Mouse (Mus musculus) heart, embryonic 14.5 days (tissue): ENCODE measurements around the gene Mfsd14a. TPM values are rescaled to one million over a fixed set of nuclear protein-coding genes. Genes with fewer than 3 reads are reported as not detected.

Experiments
- ATAC-seq: fragments of 200-750 bp; cut with Nextera tagmentation; 2 replicates; pipeline ENCODE4 v1.8.0; 2017; ENCODE audit warnings: low read depth, moderate TSS enrichment; ENCODE audit not compliant: insufficient number of reproducible peaks, insufficient read depth, low FRiP score
- H3K27ac ChIP-seq, 2 experiments: fragments of 200-500 bp in 1 of 2; fragments of 300-500 bp in 1 of 2; sonication (generic) in 1 of 2; replicated peaks in 1 of 2; 2 replicates each; pipeline ENCODE4 v1.5.1; 2012 to 2014; ENCODE audit warnings: low read depth in 2 of 2, low read length in 2 of 2, control low read depth in 1 of 2, mild to moderate bottlenecking in 1 of 2, mixed read lengths in 1 of 2; ENCODE audit not compliant: control insufficient read depth in 1 of 2, insufficient read depth in 1 of 2
- H3K27me3 ChIP-seq: fragments of 300-500 bp; sonication (generic); 2 replicates; pipeline ENCODE4 v1.6.1; 2014; ENCODE audit warnings: mild to moderate bottlenecking, low read length, control low read depth; ENCODE audit not compliant: control insufficient read depth, insufficient read depth
- H3K36me3 ChIP-seq: fragments of 300-500 bp; sonication (generic); 2 replicates; pipeline ENCODE4 v1.6.1; 2014; ENCODE audit warnings: mild to moderate bottlenecking, control low read depth, low read length, mixed read lengths; ENCODE audit not compliant: control insufficient read depth, insufficient read depth
- H3K4me1 ChIP-seq, 2 experiments: fragments of 200-500 bp in 1 of 2; fragments of 300-500 bp in 1 of 2; sonication (generic) in 1 of 2; 2 replicates each; pipeline ENCODE4 v1.6.1; 2012 to 2014; ENCODE audit warnings: low read length in 2 of 2, control low read depth in 1 of 2, mixed read lengths in 1 of 2; ENCODE audit not compliant: control insufficient read depth in 2 of 2, insufficient read depth in 2 of 2
- H3K4me2 ChIP-seq: fragments of 300-500 bp; sonication (generic); 2 replicates; pipeline ENCODE4 v1.6.1; 2014; ENCODE audit warnings: mild to moderate bottlenecking, low read length
- H3K4me3 ChIP-seq, 2 experiments: fragments of 200-500 bp in 1 of 2; fragments of 300-500 bp in 1 of 2; sonication (generic) in 1 of 2; 2 replicates each; pipeline ENCODE4 v1.5.1; 2012 to 2014; ENCODE audit warnings: low read length in 2 of 2, mild to moderate bottlenecking in 2 of 2, control low read depth in 1 of 2, low read depth in 1 of 2, moderate library complexity in 1 of 2; ENCODE audit not compliant: control insufficient read depth in 1 of 2, insufficient read depth in 1 of 2
- H3K9ac ChIP-seq: fragments of 300-500 bp; sonication (generic); 2 replicates; pipeline ENCODE4 v1.6.1; 2014; ENCODE audit warnings: mild to moderate bottlenecking, low read length
- H3K9me3 ChIP-seq: fragments of 300-500 bp; sonication (generic); 2 replicates; pipeline ENCODE4 v1.6.1; 2016; ENCODE audit warnings: low read length, control low read depth; ENCODE audit not compliant: control insufficient read depth
- WGBS: fragments of 180-500 bp; shearing (Covaris S2); extraction: QIAGEN DNeasy Blood & Tissue Kit; methylation state at CpG from one replicate; pipeline ENCODE4 v1.1.7; 2014; 5-methylcytosine and 5-hydroxymethylcytosine counted together
- polyA plus RNA-seq: library from polyadenylated mRNA; unstranded; fragments of >200 nt; fragmentation: Nextera tagmentation; extraction: Ambion mirVana; gene quantifications from 2 replicates; pipeline ENCODE4 v1.2.1, GENCODE M21; 2014

The Mfsd14a gene
- 61.6 and 62.2 TPM in 2 replicates for polyA plus RNA-seq

GRCm38 (mm10) chr3:116662463-116662863, at the start of gene Mfsd14a:
Gene Mfsd14a, minus strand, starts transcription at chr3:116662677.
- Histone ChIP-seq H3K27ac (peak within 1 kb of the TSS; percentile 92 to 94), H3K4me1 (peaks cover 3 to 35% of the 10 kb centered on the region in 2 experiments), H3K27me3 (no peaks in the 10 kb centered on the region), H3K4me3 (peak within 1 kb of the TSS; percentile 97 to 98), H3K9me3 (no peaks in the 10 kb centered on the region), H3K4me2 (peak within 1 kb of the TSS; percentile 83), H3K9ac (peak within 1 kb of the TSS; percentile 98), H3K36me3 (no peaks in the 10 kb centered on the region)
- ATAC-seq, result peak; percentile 100
- under 1% methylated on average over 39 of the region's 39 CpGs for WGBS

GRCm38 (mm10) chr3:116711624-116712435, 49.4 kb upstream of the Mfsd14a start:
- peak overlapping the region; percentile 19 to 77; a peak in 2 of 4 replicates for H3K27ac ChIP-seq
- WGBS, result under 1% methylated on average over 85 of the region's 85 CpGs
- H3K9me3 ChIP-seq, result no peaks in the 10 kb centered on the region
- peak overlapping the region; percentile 63 to 96 for H3K4me3 ChIP-seq
- peak overlapping the region; percentile 97 for H3K9ac ChIP-seq
- H3K4me2 ChIP-seq, result peak overlapping the region; percentile 86
- H3K36me3 ChIP-seq, result peaks cover 2% of the 10 kb centered on the region; the same call in 1 of the 2 replicates
- ATAC-seq, result peak; percentile 86
- H3K27me3 ChIP-seq, result no peaks in the 10 kb centered on the region
- H3K4me1 ChIP-seq, result peaks cover 6 to 14% of the 10 kb centered on the region in 2 experiments

GRCm38 (mm10) chr3:116710941-116711340, 48.5 kb upstream of the Mfsd14a start:
- Histone ChIP-seq H3K4me2 (peak overlapping the region; percentile 86), H3K27me3 (no peaks in the 10 kb centered on the region), H3K36me3 (peaks cover 10% of the 10 kb centered on the region), H3K9me3 (no peaks in the 10 kb centered on the region), H3K27ac (no peak overlapping the region), H3K4me3 (peak overlapping the region; percentile 21 to 96; a peak in 3 of 4 replicates), H3K4me1 (peaks cover 6 to 14% of the 10 kb centered on the region in 2 experiments), H3K9ac (peak overlapping the region; percentile 97)
- WGBS, result 21% methylated on average over 9 of the region's 9 CpGs
- no peak for ATAC-seq

- no peak overlapping the region for H3K27ac ChIP-seq
- no peaks in the 10 kb centered on the region for H3K27me3 ChIP-seq
- no peak overlapping the region for H3K4me2 ChIP-seq
- no peak overlapping the region for H3K9ac ChIP-seq
- no peak for ATAC-seq
- 100% methylated on average over 1 of the region's 1 CpGs for WGBS
- H3K4me1 ChIP-seq, result peaks cover 2 to 7% of the 10 kb centered on the region in 2 experiments; a peak in 3 of 4 replicates
- H3K4me3 ChIP-seq, result no peak overlapping the region
- H3K36me3 ChIP-seq, result peaks cover 11% of the 10 kb centered on the region
- no peaks in the 10 kb centered on the region for H3K9me3 ChIP-seq
Observed at GRCm38 (mm10) chr3:116705637-116706204, 43.2 kb upstream of the Mfsd14a start.

- no peak for ATAC-seq
- H3K9ac ChIP-seq, result no peak overlapping the region
- peaks cover 11% of the 10 kb centered on the region for H3K36me3 ChIP-seq
- no peak overlapping the region for H3K27ac ChIP-seq
- no peak overlapping the region for H3K4me2 ChIP-seq
- H3K27me3 ChIP-seq, result no peaks in the 10 kb centered on the region
- 83% methylated on average over 5 of the region's 5 CpGs for WGBS
- no peaks in the 10 kb centered on the region for H3K9me3 ChIP-seq
- peaks cover 0 to 3% of the 10 kb centered on the region in 2 experiments; a peak in 1 of 4 replicates for H3K4me1 ChIP-seq
- no peak overlapping the region for H3K4me3 ChIP-seq
Observed at GRCm38 (mm10) chr3:116703835-116704234, 41.4 kb upstream of the Mfsd14a start.

- Histone ChIP-seq H3K36me3 (peaks cover 11% of the 10 kb centered on the region), H3K27me3 (no peaks in the 10 kb centered on the region), H3K9me3 (no peaks in the 10 kb centered on the region), H3K9ac (no peak overlapping the region), H3K4me1 (peaks cover 0 to 3% of the 10 kb centered on the region in 2 experiments; a peak in 1 of 4 replicates), H3K4me3 (no peak overlapping the region), H3K27ac (no peak overlapping the region), H3K4me2 (no peak overlapping the region)
- no peak for ATAC-seq
- 78% methylated on average over 1 of the region's 1 CpGs for WGBS
Observed at GRCm38 (mm10) chr3:116702647-116703272, 40.3 kb upstream of the Mfsd14a start.

GRCm38 (mm10) chr3:116701601-116702000, 39.1 kb upstream of the Mfsd14a start:
- WGBS, result 93% methylated on average over 4 of the region's 4 CpGs
- H3K27me3 ChIP-seq, result no peaks in the 10 kb centered on the region
- H3K36me3 ChIP-seq, result peaks cover 7% of the 10 kb centered on the region
- peaks cover 0 to 3% of the 10 kb centered on the region in 2 experiments; a peak in 1 of 4 replicates for H3K4me1 ChIP-seq
- no peaks in the 10 kb centered on the region for H3K9me3 ChIP-seq
- H3K4me3 ChIP-seq, result no peak overlapping the region
- ATAC-seq, result no peak
- no peak overlapping the region for H3K27ac ChIP-seq
- no peak overlapping the region for H3K9ac ChIP-seq
- no peak overlapping the region for H3K4me2 ChIP-seq
